Mouse (Mus musculus) right cerebral cortex, postnatal 4 days (tissue): ENCODE measurements around the gene Nemp2.
"Not testable (repeated sequence)": the region's sequence is repeated elsewhere in the genome, so short reads cannot be mapped to it uniquely, and the experiment has no call there.

Experiments used
- DNase-seq: peaks from one replicate; pipeline ENCODE4 v3.0.0-alpha.2; 2022

The Nemp2 gene

GRCm38 (mm10) chr1:52658160-52658559 lies 27.7 kb downstream of the Nemp2 start:
- no peak for DNase-seq

GRCm38 (mm10) chr1:52660278-52660677 lies 29.8 kb downstream of the Nemp2 start:
- no peak for DNase-seq

GRCm38 (mm10) chr1:52660765-52661164 lies 30.3 kb downstream of the Nemp2 start:
- DNase-seq = no peak

- DNase-seq = no peak
Observed at GRCm38 (mm10) chr1:52663228-52663627, 32.7 kb downstream of the Nemp2 start.

GRCm38 (mm10) chr1:52668743-52669323 lies 38.3 kb downstream of the Nemp2 start:
- DNase-seq = no peak

- no peak for DNase-seq
Observed at GRCm38 (mm10) chr1:52669931-52670330, 39.4 kb downstream of the Nemp2 start.

- no peak for DNase-seq
Observed at GRCm38 (mm10) chr1:52675561-52676551, 45.4 kb downstream of the Nemp2 start.

GRCm38 (mm10) chr1:52676621-52677020 lies 46.1 kb downstream of the Nemp2 start:
- DNase-seq = no peak

- DNase-seq = no peak
Observed at GRCm38 (mm10) chr1:52683550-52683949, 53.0 kb downstream of the Nemp2 start.

GRCm38 (mm10) chr1:52687636-52688035 lies 57.1 kb downstream of the Nemp2 start:
- DNase-seq = no peak

- not testable (repeated sequence) for DNase-seq
Observed at GRCm38 (mm10) chr1:52694456-52694855, 64.0 kb downstream of the Nemp2 start.
